In genomic region chr2:59723311-59723710, GRCm38 (mm10) we compare ENCODE assay signal across 18 mouse cellular contexts.
"Had no signal": no experiment of that assay in that cellular context is flagged by ENCODE, and none has a peak within 500 bp of the region (broad histone marks: within the 10 kb centered on the region; RNA-seq: fewer than 3 reads in every experiment).

No protein-coding gene starts in this region.

- H3K9me3 ChIP-seq: midbrain, embryonic 10.5 days; midbrain, embryonic 12.5 days; neural tube, embryonic 13.5 days; neural tube, embryonic 15.5 days; stomach, embryonic 15.5 days had no signal

- H3K36me3 ChIP-seq: midbrain, embryonic 10.5 days; midbrain, embryonic 12.5 days; neural tube, embryonic 13.5 days; neural tube, embryonic 15.5 days; stomach, embryonic 15.5 days had no signal

- H3K27ac ChIP-seq: midbrain, embryonic 10.5 days; midbrain, embryonic 12.5 days; neural tube, embryonic 13.5 days; neural tube, embryonic 15.5 days; stomach, embryonic 15.5 days; stomach, postnatal 0 days had no signal

- H3K4me3 ChIP-seq: midbrain, embryonic 10.5 days; midbrain, embryonic 12.5 days; myocyte; neural tube, embryonic 13.5 days; neural tube, embryonic 15.5 days; stomach, embryonic 15.5 days had no signal

- H3K27me3 ChIP-seq: midbrain, embryonic 12.5 days; neural tube, embryonic 13.5 days; neural tube, embryonic 15.5 days; stomach, embryonic 15.5 days had no signal

- DNase-seq: lung, adult 18-20 months; lung, embryonic 14.5 days; lung, postnatal 10 days; lung, postnatal 4 days; midbrain, embryonic 14.5 days; retina, postnatal 1 day; right cerebral cortex, adult 18-20 months; right cerebral cortex, postnatal 14 days; thymus, adult 2 months; thymus, postnatal 25 days; thymus, postnatal 4 days had no signal
